Mouse (Mus musculus) skeletal muscle tissue, adult 2 months (tissue): Measurements from ENCODE around the gene Wfdc16.
"Not testable (repeated sequence)": the region's sequence is repeated elsewhere in the genome, so short reads cannot be mapped to it uniquely, and the experiment has no call there.

Source experiments
- DNase-seq: peaks from one replicate; pipeline ENCODE4 v3.0.0-alpha.2; 2012; ENCODE audit warnings: low read depth, low spot score

Gene Wfdc16

GRCm38 (mm10) chr2:164638696-164639095 is at the start of gene Wfdc16:
TSS of gene Wfdc16 (minus strand) at chr2:164638796.
- DNase-seq: no peak

GRCm38 (mm10) chr2:164684807-164685206 is 46.2 kb upstream of the Wfdc16 start, which contains the start of gene Wfdc13:
TSS of gene Wfdc13 (plus strand) at chr2:164685107.
- DNase-seq: no peak

GRCm38 (mm10) chr2:164679906-164680305 is 41.3 kb upstream of the Wfdc16 start:
- DNase-seq: no peak

GRCm38 (mm10) chr2:164678848-164679625 is 40.4 kb upstream of the Wfdc16 start:
- peak; percentile 40 for DNase-seq

GRCm38 (mm10) chr2:164676916-164677685 is 38.5 kb upstream of the Wfdc16 start:
- no peak for DNase-seq

- DNase-seq: no peak
Observed at GRCm38 (mm10) chr2:164676103-164676502, 37.5 kb upstream of the Wfdc16 start.

- DNase-seq: no peak
Observed at GRCm38 (mm10) chr2:164673987-164674386, 35.4 kb upstream of the Wfdc16 start, which contains the start of gene Wfdc11. TSS of gene Wfdc11 (minus strand) at chr2:164674087.

- DNase-seq: no peak
Observed at GRCm38 (mm10) chr2:164670938-164671337, 32.3 kb upstream of the Wfdc16 start.

GRCm38 (mm10) chr2:164670261-164670660 is 31.7 kb upstream of the Wfdc16 start:
- no peak for DNase-seq

- no peak for DNase-seq
Observed at GRCm38 (mm10) chr2:164664851-164665250, 26.3 kb upstream of the Wfdc16 start.

GRCm38 (mm10) chr2:164656483-164656882 is 17.9 kb upstream of the Wfdc16 start, which contains the start of gene Wfdc9:
TSS of gene Wfdc9 (minus strand) at chr2:164656583.
- no peak for DNase-seq

- DNase-seq: no peak
Observed at GRCm38 (mm10) chr2:164655858-164656257, 17.3 kb upstream of the Wfdc16 start, which contains the start of gene Wfdc10. TSS of gene Wfdc10 (plus strand) at chr2:164656046.

GRCm38 (mm10) chr2:164641881-164642673 is 3.5 kb upstream of the Wfdc16 start:
- DNase-seq: no peak

GRCm38 (mm10) chr2:164641129-164641528 is 2.5 kb upstream of the Wfdc16 start:
- DNase-seq: no peak

GRCm38 (mm10) chr2:164635266-164635665 is 3.3 kb downstream of the Wfdc16 start:
- no peak for DNase-seq

- no peak for DNase-seq
Observed at GRCm38 (mm10) chr2:164621775-164622174, 16.8 kb downstream of the Wfdc16 start.

GRCm38 (mm10) chr2:164619050-164619449 is 19.5 kb downstream of the Wfdc16 start:
- no peak for DNase-seq

GRCm38 (mm10) chr2:164615386-164615785 is 23.2 kb downstream of the Wfdc16 start:
- no peak for DNase-seq

GRCm38 (mm10) chr2:164613471-164613870 is 25.1 kb downstream of the Wfdc16 start, which contains the start of the genes Wfdc6b and Wfdc8:
TSS of gene Wfdc6b (plus strand) at chr2:164613522.
TSS of gene Wfdc8 (minus strand) at chr2:164613626.
- not testable (repeated sequence) for DNase-seq

GRCm38 (mm10) chr2:164608781-164609180 is 29.8 kb downstream of the Wfdc16 start:
- no peak for DNase-seq

- DNase-seq: no peak
Observed at GRCm38 (mm10) chr2:164604411-164604810, 34.2 kb downstream of the Wfdc16 start.
